Mouse (Mus musculus) liver, adult (tissue): ENCODE measurements around the gene Cfap206.

Experiments
- GATA4 ChIP-seq: IDR thresholded peaks from 2 replicates; pipeline ENCODE4 v1.6.1; 2014; ENCODE audit warnings: mild to moderate bottlenecking, low read length; ENCODE audit not compliant: insufficient replicate concordance

Gene Cfap206

DNA sequence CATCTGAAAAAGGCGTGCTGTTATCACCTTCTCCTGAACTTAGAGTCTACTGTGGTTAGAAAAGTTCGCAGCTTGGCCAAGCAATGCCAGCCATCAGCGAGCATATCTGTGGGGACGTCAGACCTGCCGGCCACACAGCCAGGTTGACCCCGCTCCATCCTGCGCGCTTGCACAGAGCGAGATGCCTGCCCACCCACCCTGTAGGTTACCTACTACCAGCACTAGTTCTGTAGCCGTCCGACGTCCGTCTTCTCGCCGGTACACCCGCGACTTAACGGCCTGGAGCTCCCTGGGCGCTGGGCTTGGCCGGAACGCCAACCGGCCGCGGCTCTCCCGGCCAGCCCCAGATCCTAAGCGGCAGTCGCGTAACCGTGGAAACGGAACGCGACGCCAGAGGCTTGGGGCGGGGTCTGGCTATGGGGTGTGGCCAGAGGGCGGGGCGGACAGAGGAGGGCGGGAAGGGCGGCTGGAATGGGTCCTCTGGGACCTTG is at the start of gene Cfap206:
Cfap206 (minus strand) TSS at position 356 of the 491 bp plus-strand sequence.
- TF ChIP-seq GATA4 = no peak

DNA sequence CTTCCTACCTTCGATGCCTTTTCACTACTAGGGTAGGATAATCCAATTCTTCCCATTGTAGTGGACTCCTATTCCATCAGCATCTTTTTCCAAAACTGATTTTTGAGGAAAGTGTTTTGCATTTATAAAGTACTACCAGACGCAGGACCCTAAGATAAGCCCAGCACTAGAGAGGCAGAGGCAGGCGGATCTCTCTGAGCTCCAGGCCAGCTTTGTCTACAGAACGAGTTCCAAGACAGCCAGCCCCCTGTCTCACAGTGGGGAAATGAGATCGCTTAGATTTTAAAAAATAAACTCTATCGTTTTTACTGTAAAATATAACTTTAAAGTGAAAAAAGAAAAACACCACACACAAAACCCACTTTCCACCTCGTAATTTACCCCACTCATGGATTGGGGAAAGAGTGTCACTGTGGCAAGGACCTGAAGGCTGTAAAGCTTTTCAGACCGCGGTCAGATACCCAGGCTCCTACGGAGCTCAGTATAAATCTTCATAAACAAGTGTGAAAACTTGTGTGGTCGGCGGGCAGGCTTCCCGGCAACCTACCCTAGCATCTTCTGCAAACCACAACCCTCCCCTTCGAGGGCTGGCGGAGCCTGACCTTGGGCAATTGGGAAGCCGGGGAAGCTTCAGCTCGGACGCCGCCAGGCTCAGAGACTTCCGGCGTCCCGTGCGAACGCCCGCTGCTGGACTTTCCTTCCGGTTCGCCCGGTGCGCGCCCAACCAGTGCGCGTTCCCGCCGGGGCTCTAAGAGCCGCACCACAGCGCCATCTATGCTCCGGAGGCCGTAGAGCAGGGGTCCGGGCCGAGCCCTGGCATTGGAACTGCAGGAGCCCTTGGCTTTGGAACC is 47.9 kb upstream of the Cfap206 start, which contains the start of gene Smim8:
Smim8 (minus strand) TSS at position 747 of the 851 bp plus-strand sequence.
- peak; percentile 45; the same call in 1 of the 2 replicates for TF ChIP-seq GATA4

DNA sequence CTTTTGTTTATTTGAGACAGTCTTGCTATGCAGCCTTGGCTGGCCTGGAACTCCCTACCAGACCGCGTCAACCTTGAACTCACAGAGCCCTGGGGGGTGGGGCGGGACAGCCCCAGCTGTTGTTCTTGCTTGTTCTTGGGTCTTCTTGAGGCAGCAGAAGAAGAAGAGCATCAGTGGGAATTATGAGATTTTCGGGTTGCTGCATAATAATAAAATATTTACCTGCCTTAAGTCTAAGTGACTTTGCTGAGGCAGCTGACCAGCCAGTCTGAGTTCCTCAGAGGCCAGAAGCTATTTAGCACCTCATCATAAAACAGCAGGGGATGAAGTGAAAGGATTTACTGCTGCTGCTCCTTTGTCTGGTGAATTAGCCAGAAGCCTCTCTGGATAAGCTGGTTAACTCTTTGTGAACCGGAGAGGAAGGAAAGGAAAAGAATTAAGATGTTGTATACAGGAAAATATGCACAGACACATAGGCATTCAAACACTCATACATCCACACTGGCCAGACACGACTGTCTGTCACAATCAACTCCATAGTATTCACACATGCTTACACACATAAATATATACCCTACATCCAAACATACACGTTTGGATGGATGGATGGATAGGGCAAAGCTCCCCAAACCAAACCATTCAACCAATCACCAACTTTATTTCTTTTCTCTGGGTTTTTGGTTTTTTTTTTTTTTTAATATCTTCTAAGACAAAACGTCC is 41.8 kb upstream of the Cfap206 start:
- no peak for TF ChIP-seq GATA4

DNA sequence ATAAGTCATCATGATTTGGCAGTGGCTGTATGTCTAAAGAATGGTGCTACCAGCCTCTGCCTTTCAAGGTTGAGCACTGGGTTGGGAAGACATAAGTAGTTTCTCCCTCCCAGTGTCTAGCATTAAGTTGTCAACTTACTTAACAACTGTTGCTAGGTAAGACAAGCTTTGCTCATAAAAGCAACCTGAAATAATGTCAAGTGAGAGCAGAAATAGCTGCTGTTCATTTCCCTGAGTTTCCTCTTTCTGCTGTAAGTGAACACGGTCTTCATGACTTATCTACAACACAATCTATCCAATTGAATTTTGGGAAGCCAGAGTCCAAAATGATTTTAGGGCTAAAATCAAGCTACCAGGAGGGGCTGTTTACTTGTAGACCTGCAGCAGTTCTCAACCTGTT is 26.2 kb upstream of the Cfap206 start, which contains the start of gene Gm136:
Gm136 (minus strand) TSS at position 101 of the 400 bp plus-strand sequence.
- no peak for TF ChIP-seq GATA4

DNA sequence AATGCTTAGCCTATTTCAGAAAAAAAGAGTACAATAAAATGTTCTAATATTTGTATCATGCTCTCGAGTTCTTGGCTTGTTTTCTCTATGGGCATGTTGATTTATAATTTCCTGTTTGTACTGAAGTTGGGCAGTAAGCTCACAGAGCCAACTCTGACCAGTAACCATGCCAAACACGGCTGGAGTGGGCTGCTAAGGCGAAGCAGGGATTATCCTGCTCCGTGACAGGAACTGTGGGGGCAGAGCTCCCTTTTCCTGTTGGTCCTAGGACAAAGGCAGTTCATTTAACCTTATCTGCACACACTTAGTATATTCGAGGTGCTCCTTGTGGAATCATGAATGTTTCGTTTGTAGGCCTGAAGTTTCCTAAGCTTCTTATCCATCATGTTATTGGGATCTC is 19.2 kb upstream of the Cfap206 start:
- TF ChIP-seq GATA4 = no peak

DNA sequence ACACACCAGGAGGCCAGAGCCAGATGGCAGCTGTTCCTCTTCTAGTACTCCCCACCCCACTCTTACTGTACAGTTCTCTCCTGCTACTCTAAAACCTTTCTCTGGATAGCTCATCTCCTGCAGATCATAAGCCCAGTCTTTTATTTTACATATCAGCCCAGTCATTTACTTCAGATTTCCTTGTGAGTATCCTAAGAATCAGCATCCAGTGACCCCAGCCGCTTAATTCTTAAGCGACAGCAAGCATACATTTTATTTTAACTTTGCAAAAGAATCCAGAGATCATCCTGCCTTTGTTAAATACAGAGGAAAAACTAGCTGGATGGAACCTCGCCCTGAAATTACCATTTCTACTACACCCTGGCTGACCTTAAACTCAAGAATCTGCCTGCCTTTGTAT is 4.5 kb upstream of the Cfap206 start:
- no peak for TF ChIP-seq GATA4

DNA sequence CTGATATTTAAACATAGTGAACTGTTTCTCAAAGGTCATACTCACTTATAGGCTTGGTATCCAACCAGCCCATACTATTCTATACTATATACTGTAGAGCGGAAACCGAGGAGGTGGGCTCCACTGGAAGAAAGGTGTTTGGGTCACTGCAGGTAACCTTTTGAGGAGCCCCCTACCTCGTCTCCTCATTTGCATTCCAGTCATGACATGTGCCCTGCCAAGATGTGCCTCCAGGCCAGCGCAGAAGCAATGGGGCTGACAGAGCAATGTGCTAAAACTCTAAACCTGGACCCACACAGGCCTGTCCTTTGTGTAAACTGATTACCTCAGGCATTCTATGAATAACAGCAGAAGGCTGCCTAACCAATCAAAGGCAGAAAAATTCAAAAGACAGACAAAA is 5.7 kb downstream of the Cfap206 start:
- TF ChIP-seq GATA4 = no peak

DNA sequence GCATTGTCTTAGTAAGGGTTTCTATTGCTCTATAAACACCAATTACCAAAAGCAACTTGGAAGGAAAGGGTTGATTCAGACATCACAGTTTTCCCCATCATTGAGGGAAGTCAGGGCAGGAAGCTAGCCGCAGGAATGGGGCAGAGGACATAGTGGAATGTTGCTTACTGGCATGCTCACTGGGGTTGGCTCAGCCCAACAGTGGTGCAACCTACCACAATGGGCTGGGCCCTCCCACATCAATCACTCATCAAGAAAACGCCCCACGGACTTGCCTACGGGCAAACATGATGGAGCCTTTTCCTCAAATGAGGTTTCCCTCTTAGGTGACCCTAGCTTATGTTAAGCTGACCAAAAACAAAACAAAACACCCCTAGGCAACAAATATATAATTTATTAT is 6.8 kb downstream of the Cfap206 start:
- no peak for TF ChIP-seq GATA4

DNA sequence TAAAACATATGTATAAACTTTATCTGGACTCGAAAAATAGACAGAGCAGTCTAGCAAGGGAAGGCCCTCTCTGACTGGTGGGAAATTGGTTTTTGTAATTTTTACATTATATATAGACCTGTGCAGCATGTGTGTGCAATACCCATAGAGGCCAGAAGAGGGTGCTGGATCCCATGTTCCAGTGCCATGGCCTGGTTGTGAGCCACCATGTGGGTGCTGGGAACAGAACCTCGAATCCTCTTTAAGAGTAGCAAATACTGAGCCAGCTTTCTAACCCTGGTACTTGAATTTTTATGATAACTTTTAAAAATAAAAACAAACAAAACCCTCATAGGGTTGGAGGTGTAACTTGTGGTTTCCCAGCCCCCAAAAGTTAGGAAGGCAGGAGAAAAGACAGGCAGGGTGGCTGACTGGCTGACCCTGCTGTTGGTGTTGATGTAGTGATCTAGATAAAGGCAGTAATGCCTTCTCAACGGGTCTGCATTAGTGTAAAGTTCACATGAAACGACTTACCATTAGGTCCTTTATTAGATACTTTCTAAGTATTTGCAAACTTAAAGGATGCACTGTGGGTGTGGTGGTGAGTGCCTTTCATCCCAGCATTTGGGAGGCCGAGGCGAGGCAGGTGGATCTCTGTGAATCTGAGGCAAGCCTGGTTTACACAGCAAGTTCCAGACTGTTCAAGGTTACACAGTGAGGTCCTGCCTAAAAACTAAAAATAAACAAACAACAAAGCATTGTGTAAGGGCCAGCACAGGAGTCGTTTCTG is 9.7 kb downstream of the Cfap206 start:
- no peak for TF ChIP-seq GATA4

DNA sequence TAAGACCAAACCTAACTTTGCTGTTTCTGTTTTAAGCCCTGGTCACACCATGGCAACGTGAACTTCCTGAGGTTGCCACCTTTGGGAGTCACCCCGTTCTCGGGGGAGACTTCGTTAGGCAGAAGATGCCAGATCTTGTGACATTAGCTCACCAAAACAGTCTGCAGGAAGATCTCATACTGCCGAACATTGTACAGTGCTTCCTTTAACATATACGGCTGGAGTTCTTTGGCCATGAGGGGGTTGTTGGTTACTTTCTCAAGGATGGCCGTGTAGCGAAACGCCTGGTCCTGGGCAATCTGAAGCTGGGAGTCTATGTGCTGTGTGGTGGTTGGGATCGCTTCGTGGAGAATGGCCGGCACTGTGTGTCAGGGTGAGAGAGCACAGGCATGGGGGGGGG is 10.6 kb downstream of the Cfap206 start:
- TF ChIP-seq GATA4 = no peak

DNA sequence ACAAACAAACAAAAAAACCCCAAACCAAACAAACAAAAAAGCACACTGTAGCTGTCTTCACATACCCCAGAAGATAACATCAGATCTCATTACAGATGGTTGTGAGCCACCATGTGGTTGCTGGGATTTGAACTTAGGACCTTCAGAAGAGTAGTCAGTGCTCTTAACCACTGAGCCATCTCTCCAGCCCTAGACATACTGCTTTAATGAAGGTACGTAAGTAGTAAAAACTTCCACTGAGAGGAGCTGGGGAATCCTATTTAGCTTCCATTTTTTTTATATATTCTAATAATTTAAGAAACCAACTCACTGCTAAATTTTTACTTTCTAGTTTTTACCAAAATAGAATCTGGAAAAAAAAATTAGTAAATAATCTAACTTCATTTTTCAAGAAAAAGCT is 14.9 kb downstream of the Cfap206 start:
- no peak for TF ChIP-seq GATA4

DNA sequence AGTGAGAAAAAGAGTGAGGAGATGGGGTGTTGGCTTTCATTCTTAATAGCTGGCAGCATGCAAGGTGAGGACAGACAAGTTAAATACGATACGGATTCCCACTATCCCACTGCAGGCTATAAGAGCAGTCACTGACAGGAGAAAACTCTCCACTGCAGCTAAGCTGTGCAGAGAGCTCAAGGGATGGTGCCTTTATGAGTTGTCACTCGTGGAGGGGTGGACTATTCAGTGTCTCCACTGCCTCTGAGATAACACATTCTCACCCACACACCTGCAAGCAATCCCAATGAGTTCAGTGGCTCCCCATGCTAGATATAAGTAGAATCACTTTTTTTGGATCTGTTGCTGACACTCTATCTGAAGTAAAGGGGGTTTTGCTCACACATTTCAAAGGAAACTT is 21.9 kb downstream of the Cfap206 start:
- TF ChIP-seq GATA4 = no peak

DNA sequence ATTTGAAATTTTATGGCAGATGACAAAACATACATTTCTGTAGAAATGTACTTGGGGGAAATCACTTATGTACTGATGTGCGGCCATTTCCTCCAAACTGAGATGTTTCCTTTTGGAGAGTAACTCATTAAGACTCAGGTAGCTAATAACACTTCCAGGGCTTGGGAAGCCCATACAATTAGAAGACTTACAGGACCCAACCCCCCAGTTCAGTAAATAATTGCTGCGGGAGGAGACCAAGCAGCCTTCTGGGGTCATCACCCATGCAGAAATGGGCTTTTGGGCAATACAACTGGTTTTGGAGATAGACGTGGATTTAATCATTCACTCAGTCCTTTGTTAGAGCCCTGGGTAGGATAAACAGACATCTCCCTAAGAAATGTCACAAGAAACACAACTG is 22.8 kb downstream of the Cfap206 start:
- TF ChIP-seq GATA4 = no peak

DNA sequence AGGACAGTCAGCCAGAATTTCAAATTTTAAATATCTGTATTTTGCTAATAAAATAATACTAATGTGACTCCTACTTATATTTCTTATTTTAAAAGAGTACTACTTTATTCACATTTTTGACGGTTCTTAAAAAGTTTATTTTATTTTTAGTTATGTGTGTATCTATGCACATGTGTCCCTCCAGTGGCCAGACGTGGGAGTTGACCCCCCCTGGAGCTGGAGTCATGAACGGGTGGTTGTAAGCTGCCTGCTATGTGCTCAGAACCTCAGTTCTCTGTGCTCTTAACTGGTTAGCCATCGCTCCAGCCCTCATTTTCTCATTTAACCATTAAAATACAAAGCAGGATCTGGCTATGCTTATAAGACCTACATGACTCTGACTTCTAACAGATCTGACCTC is 27.0 kb downstream of the Cfap206 start:
- TF ChIP-seq GATA4 = no peak

DNA sequence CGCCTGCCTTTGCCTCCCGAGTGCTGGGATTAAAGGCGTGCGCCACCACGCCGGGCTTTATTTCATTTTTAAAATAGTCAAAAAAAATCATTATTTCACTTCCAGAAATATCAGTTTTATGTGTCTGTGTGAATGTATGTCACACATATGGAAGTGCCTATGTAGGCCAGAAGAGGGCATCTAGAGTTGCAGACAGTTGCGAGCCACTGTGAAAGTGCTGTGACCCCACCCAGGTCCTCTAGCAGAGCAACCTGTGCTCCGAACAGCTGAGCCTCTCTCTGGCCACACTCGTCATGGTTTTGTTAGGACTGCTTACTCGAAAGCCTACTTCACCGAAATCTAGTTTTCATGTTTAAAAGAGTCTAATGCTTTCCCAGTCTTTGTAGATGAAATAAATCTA is 27.8 kb downstream of the Cfap206 start:
- TF ChIP-seq GATA4 = no peak

DNA sequence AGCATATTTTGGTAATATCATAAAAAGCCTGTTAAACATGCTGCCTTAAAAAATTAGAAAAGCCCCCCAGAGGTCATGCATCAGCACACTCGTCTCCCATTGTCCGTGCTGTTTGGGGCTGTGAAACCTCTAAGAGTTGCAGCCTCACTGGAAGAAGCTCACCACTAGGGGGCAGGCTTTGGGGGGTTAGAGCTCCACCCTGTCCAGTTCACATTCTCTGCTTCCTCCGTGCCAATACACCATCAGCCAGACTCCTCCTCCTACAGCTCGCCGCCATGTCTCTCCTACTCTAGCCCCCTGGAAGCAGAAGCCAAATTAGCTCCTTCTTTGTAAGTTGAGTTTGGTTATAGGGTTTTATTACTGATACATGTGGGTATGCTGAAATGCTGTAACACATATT is 28.5 kb downstream of the Cfap206 start:
- TF ChIP-seq GATA4 = no peak

DNA sequence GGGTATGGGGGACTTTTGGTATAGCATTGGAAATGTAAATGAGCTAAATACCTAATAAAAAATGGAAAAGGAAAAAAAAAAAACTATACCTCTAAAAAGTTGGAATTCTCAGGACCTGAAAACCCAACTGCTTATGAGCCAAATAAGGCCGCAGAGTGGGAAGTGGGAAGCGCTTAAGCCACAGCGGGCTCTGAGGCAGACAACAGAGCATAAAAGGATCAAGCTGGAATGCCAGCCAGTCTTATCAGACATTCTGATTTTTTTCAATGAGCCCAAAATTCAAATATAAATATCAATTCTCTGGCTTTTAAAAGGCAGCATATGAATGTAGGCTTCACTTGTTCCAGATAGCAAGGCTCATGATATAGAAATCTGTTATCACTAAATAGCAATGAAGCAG is 42.0 kb downstream of the Cfap206 start:
- no peak for TF ChIP-seq GATA4
